Mouse (Mus musculus) midbrain, embryonic 13.5 days (tissue): ENCODE measurements at regions not wholly inside any gene's neighbourhood (a gene's known extent, or its start where the extent isn't known, plus 50 kb on each side); places are given as distances from the start of the nearest gene placed in this dataset.

Experiments
- ATAC-seq: fragments of 200-750 bp; cut with Nextera tagmentation; 2 replicates; pipeline ENCODE4 v1.8.0; 2017; ENCODE audit warnings: mild to moderate bottlenecking, moderate TSS enrichment, moderate library complexity
- H3K27ac ChIP-seq: fragments of 300-500 bp; sonication (generic); 2 replicates; pipeline ENCODE4 v1.5.1; 2015; ENCODE audit warnings: inconsistent platforms, mild to moderate bottlenecking, moderate library complexity
- H3K27me3 ChIP-seq: fragments of 300-500 bp; sonication (generic); 2 replicates; pipeline ENCODE4 v1.6.1; 2015; ENCODE audit warnings: mild to moderate bottlenecking, inconsistent platforms
- H3K36me3 ChIP-seq: fragments of 300-500 bp; sonication (generic); 2 replicates; pipeline ENCODE4 v1.6.1; 2015; ENCODE audit warnings: mild to moderate bottlenecking, inconsistent platforms
- H3K4me1 ChIP-seq: fragments of 300-500 bp; sonication (generic); replicated peaks from 2 replicates; pipeline ENCODE4 v1.6.1; 2015; ENCODE audit warnings: inconsistent platforms
- H3K4me2 ChIP-seq: fragments of 300-500 bp; sonication (generic); replicated peaks from 2 replicates; pipeline ENCODE4 v1.6.1; 2015; ENCODE audit warnings: moderate library complexity, mild to moderate bottlenecking, inconsistent platforms
- H3K4me3 ChIP-seq: fragments of 300-500 bp; sonication (generic); replicated peaks from 2 replicates; pipeline ENCODE4 v1.5.1; 2015; ENCODE audit warnings: mild to moderate bottlenecking, inconsistent platforms
- H3K9ac ChIP-seq: fragments of 300-500 bp; sonication (generic); replicated peaks from 2 replicates; pipeline ENCODE4 v1.6.1; 2015; ENCODE audit warnings: mild to moderate bottlenecking, inconsistent platforms
- H3K9me3 ChIP-seq: fragments of 300-500 bp; sonication (generic); 2 replicates; pipeline ENCODE4 v1.6.1; 2016; ENCODE audit warnings: mild to moderate bottlenecking, inconsistent platforms
- WGBS: fragments of 180-500 bp; shearing (Covaris S2); methylation state at CpG from one replicate; pipeline ENCODE4 v1.1.7; 2015; 5-methylcytosine and 5-hydroxymethylcytosine counted together

DNA sequence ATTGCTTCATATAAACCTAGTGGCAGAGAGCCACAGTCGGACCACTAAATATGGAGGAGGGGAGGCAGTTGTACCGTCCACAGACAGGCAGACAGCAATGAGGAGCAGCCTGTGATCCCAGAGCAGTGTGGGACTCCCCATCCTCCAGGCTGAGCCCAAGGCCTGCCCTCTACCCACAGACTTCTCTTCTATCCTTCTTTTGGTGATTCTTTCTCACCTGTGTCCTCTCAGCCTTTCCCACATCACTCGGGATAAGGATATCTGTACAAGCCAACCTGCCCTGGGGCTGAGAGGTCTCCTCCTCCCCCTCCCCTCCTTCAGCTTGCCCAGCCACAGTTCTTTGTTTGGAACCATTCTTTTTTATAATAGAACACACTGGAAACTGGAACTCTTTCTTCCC lies 158.8 kb upstream of the 1700066M21Rik start:
- Histone ChIP-seq H3K9me3 (no peaks in the 10 kb centered on the region), H3K9ac (no peak overlapping the region), H3K27ac (no peak overlapping the region)

DNA sequence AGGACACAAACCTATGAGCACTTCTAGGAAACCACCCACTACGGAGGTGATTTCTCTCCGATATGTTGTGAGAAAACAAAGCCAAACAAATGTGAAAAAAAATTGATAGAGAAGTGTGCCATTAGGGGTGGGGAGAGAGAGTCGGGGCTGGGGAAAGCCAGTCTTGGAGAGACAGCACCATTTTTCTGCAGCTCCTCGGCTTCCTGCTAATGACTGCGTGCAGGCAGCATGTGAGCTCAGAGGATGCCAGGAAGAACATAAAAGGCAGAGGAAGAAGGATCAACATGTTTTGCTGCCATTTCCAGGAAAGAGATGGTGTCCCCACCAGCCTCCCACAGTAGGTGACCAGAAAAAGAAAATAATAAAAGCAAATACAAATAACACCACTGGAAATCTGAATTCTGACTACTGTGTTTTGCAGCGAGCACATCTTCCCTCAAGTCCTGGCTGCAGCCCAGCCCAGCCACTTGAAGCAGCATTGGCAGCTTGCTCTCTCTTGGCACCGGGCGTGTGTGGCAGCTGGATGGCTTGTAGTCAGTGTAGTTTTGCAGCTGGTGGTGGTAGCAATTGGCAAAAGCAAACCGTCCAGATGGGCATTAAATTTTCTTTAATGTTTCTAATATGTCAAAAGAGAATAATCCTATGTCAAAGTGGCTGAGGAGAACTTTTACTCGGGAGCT lies 152.9 kb upstream of the 1700066M21Rik start:
- H3K9me3 ChIP-seq: no peaks in the 10 kb centered on the region
- no peak overlapping the region for H3K27ac ChIP-seq
- 86% methylated on average over 10 of the region's 10 CpGs for WGBS
- no peak overlapping the region for H3K4me3 ChIP-seq
- H3K4me1 ChIP-seq: no peaks in the 10 kb centered on the region
- no peak overlapping the region for H3K9ac ChIP-seq
- H3K27me3 ChIP-seq: 0 out of 2 replicates have a peak, but pooled peaks cover 5% of the 10 kb centered on the region
- ATAC-seq: no peak
- H3K4me2 ChIP-seq: no peak overlapping the region
- H3K36me3 ChIP-seq: no peaks in the 10 kb centered on the region

More for the DNA sequence above, 158.8 kb upstream of the 1700066M21Rik start:
- peak; percentile 75 for ATAC-seq
- Histone ChIP-seq H3K36me3 (no peaks in the 10 kb centered on the region), H3K27me3 (0 out of 2 replicates have a peak, but pooled peaks cover 14% of the 10 kb centered on the region), H3K4me1 (peaks cover 21% of the 10 kb centered on the region), H3K4me3 (no peak overlapping the region), H3K4me2 (no peak overlapping the region)
- WGBS: 29% methylated on average over 3 of the region's 3 CpGs

DNA sequence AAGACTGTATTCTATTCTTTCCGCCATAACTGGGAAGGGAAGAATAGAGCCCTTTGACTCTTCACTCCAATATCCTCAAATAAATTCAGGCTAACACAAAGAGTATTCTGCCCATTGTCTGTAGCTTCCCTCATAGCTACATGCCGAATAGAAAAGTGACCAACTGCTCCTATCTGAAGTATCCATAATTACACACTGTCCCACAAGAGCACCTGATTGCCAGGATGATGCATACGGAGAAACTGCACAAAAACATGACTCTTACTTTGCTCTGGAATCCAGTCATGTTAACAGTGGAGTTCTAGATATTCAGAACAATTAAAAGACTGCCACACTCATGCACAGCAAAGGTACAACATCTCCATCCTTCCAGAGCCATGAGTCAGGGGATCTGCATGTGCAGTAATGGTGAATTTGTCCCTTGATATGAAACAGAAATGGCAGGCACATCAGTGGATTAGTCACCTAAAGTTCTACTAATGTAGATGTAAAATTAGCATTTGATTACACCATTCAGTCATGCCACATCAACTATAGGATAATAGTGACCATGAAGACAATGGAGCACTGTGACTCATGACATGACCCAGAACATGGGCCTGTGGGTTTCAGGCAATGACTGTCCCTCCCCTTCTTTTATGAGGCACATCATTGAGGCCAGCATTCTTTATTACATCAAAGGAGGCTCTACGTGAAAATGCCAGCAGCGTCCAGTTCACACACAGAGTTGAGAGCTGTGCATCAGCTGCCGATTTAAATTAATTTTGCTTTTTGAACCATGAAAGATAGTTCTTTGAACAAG lies 133.6 kb upstream of the 1700066M21Rik start:
- Histone ChIP-seq H3K4me1 (peaks cover 16% of the 10 kb centered on the region), H3K9me3 (no peaks in the 10 kb centered on the region), H3K9ac (no peak overlapping the region), H3K4me2 (no peak overlapping the region), H3K27me3 (peaks cover 15% of the 10 kb centered on the region; the same call in 1 of the 2 replicates), H3K4me3 (no peak overlapping the region), H3K27ac (no peak overlapping the region), H3K36me3 (no peaks in the 10 kb centered on the region)
- ATAC-seq: peak; percentile 77
- 27% methylated on average over 6 of the region's 6 CpGs for WGBS

DNA sequence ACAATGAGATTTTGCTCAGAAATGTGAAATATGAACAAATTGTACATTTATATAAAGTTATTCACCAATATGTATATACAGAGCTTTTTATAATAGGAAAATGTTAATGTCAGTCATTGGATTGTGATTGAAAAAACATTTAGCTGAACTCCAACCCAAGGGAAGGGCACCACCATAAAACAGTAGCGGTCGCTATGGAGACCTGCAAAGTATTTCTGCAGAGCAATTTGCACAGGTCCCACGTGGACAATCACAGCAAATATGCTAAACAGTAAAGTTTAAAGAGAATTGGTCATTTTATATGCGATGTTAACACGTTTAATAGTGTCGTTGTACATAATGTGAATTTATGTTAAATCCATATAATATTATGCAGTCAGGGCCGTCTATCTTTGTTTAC lies 117.8 kb upstream of the 1700066M21Rik start:
- H3K9ac ChIP-seq: no peak overlapping the region

DNA sequence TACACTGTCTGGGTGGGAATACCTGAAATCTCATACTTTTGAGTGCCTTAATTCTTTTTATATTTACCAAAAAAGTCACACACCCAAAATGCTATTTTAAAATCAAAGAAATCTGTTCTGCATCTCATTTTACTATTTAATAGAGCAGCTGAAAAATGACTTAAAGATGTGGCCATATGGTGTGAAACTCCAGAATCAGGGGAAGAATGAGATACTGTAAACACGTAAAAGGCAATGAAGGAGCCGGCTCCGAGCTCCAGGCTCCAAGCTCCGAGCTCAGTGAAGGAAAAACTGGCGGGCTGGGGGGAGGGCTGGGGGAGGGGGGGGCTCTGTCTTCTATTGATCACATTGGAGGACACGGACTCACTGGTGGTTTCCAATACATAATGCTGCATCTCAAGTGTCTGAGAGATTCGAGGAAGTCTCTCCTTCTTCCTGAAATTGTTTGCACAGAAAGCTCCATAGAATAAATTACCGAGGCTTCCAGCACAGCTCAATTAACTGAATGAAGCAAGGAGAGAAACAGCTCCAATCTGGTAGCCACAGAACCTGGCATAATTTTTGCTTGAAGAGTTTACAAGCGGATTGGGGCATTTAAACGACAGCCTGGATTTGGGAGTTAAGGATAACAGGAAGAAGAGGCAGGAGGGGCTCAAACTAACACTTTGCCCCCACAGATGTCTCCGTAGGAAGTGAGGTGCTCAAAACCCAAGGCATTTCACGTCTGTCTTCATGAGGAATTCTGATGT lies 112.2 kb upstream of the 1700066M21Rik start:
- ATAC-seq: no peak
- Histone ChIP-seq H3K9me3 (no peaks in the 10 kb centered on the region), H3K4me1 (0 out of 2 replicates have a peak, but pooled peaks cover 2% of the 10 kb centered on the region), H3K9ac (no peak overlapping the region), H3K27me3 (peaks cover 5% of the 10 kb centered on the region; the same call in 1 of the 2 replicates), H3K4me3 (no peak overlapping the region), H3K27ac (no peak overlapping the region), H3K4me2 (no peak overlapping the region), H3K36me3 (no peaks in the 10 kb centered on the region)
- 57% methylated on average over 12 of the region's 12 CpGs for WGBS

More for the DNA sequence above, 117.8 kb upstream of the 1700066M21Rik start:
- H3K4me2 ChIP-seq: no peak overlapping the region
- H3K27me3 ChIP-seq: no peaks in the 10 kb centered on the region
- 58% methylated on average over 7 of the region's 7 CpGs for WGBS
- no peaks in the 10 kb centered on the region for H3K36me3 ChIP-seq
- no peak overlapping the region for H3K4me3 ChIP-seq
- H3K4me1 ChIP-seq: no peaks in the 10 kb centered on the region
- ATAC-seq: no peak
- H3K9me3 ChIP-seq: no peaks in the 10 kb centered on the region
- H3K27ac ChIP-seq: no peak overlapping the region

DNA sequence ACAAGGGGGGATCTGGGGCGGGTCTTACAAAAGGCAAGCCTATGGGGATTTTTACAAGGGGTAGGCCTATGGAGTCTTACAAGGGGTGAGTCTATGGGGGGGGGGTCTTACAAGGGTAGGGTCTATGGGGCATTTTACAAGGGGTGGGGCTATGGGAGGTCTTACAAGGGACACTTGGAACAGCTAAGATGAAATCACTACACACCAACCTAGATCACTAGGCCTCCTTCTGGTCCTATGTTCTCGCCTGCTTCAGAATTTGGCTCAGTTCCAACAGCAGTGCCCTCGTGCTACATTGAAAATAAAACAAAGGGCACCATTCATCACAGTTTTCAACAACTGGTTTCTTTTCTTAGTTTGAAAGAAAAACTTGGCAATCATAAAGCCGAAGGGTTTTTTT lies 110.7 kb upstream of the 1700066M21Rik start:
- Histone ChIP-seq H3K9me3 (no peaks in the 10 kb centered on the region), H3K4me3 (no peak overlapping the region), H3K4me2 (no peak overlapping the region), H3K4me1 (0 out of 2 replicates have a peak, but pooled peaks cover 2% of the 10 kb centered on the region), H3K36me3 (no peaks in the 10 kb centered on the region), H3K27me3 (peaks cover 5% of the 10 kb centered on the region; the same call in 1 of the 2 replicates), H3K9ac (no peak overlapping the region), H3K27ac (no peak overlapping the region)
- peak; percentile 76 for ATAC-seq
- 56% methylated on average over 4 of the region's 4 CpGs for WGBS

DNA sequence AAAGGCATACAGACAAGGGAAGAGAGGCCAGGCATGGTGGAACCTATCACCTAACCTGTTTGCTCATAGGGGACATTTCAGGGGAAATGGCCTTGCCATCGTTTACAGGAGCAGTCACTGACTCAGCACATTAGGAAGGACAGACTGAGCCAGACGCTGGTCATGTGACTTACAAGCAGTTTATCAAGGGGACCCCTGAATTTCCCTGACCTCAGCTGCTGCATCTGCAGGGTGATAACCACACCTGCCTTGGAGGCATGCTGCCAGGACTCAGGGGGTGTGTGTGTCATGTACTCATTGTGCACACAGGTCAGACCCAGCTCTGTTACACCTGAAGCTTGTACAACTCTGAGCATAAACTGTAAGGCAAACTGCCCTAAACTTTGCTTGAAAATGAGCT lies 109.6 kb upstream of the 1700066M21Rik start:
- Histone ChIP-seq H3K4me2 (no peak overlapping the region), H3K9ac (0 out of 2 replicates have a peak overlapping the region, but pooled peaks have one; percentile 6), H3K4me3 (no peak overlapping the region), H3K4me1 (0 out of 2 replicates have a peak, but pooled peaks cover 2% of the 10 kb centered on the region), H3K9me3 (no peaks in the 10 kb centered on the region), H3K27me3 (peaks cover 5% of the 10 kb centered on the region; the same call in 1 of the 2 replicates), H3K36me3 (no peaks in the 10 kb centered on the region), H3K27ac (no peak overlapping the region)
- 72% methylated on average over 2 of the region's 2 CpGs for WGBS
- no peak for ATAC-seq

DNA sequence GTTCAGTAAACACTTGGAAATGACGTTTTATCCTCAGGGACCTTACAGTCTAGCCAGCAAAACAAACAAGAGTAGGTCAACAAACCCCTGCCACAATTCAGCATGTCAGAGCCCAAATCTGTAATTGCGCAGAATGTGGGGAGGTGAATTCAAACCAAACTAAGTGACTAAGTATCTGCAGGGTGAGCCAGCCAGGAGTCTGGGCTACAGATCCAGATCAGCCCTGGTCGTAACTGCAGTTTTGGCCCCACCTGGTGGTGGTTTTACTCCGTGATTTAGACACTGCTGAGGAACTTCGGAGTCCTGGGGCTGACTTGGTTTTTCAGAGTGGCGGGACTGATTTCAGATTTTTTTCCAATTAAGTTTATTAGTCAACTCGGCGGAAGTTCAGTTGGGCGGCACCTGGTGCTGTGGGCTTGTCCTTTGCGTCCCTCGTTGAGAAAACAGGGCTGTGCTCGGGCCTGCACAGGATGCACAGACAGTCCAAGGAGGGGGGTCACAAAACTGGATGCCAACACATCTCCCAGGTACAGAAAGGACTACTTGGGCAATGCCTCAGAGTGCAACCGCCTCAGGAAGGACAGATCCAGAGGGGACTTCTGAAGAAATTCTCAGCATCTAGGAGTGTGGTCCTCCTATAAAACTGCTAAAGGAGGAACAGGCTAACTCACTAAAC lies 107.6 kb upstream of the 1700066M21Rik start:
- ATAC-seq: peak; percentile 71
- Histone ChIP-seq H3K36me3 (no peaks in the 10 kb centered on the region), H3K4me2 (no peak overlapping the region), H3K4me3 (no peak overlapping the region), H3K4me1 (0 out of 2 replicates have a peak, but pooled peaks cover 2% of the 10 kb centered on the region), H3K27ac (no peak overlapping the region), H3K9ac (no peak overlapping the region), H3K9me3 (no peaks in the 10 kb centered on the region), H3K27me3 (peaks cover 5% of the 10 kb centered on the region; the same call in 1 of the 2 replicates)
- WGBS: 50% methylated on average over 13 of the region's 13 CpGs

DNA sequence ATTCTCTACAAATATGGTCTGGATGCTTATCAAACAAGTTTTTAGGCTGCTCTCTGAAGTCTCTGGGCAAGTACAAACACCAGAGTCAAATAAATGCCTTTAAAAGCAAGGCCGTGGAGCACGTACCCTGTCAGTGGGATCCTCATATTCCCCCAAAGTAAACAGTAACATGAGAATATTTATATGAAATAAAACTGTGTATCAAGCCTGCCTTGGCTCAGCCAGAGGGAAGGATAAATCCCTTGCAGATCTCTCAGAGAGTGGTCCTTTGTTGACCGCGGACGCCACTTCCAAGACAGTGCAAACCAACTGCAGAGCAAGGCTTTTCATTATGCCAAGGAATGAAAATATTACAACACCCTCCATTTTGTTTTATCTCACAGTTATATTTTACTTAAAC lies 104.8 kb upstream of the 1700066M21Rik start:
- Histone ChIP-seq H3K36me3 (no peaks in the 10 kb centered on the region), H3K4me2 (no peak overlapping the region), H3K9ac (no peak overlapping the region), H3K4me1 (no peaks in the 10 kb centered on the region), H3K4me3 (no peak overlapping the region), H3K27ac (no peak overlapping the region), H3K9me3 (no peaks in the 10 kb centered on the region), H3K27me3 (peaks cover 5% of the 10 kb centered on the region; the same call in 1 of the 2 replicates)
- WGBS: 92% methylated on average over 5 of the region's 5 CpGs
- no peak for ATAC-seq

DNA sequence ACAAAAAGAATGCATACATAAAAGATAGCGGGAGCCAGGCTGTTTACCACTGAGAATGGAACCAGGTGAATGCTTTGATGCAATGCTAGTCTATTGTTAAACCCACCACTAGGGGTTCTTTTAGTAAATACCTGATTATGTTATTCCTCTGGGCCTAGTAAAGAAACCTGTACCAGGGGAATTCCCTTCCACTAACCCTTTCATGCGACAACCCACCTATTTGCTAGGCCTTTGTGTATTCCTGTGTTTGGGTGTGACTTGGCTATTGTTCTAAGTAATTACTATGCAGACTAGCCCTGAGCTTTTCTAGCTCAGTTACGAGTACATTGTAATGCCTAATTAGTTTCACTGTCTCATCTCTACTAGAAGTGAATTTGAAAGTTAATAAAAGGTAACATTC lies 95.9 kb upstream of the 1700066M21Rik start:
- 85% methylated on average over 3 of the region's 3 CpGs for WGBS
- Histone ChIP-seq H3K27me3 (no peaks in the 10 kb centered on the region), H3K27ac (no peak overlapping the region)

DNA sequence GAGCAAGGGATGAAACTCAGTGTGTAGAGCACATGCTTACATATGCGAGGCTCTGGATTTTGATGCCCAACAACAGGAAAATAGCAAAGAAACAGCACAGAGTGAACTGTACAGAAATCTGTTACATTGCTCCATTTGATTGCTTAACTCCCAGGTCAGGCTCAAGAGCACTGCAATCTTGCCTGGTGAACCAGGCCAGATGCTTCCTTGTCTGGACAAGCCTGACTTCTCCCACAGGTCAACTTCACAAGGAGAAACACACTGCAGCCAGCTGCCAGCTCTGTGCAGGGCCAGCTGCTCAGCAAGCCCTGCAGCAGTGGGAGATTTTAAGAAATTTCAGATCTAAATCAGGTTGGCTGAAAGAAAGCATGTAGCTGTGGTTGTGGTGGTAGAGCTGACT lies 81.2 kb upstream of the 1700066M21Rik start:
- WGBS: 97% methylated on average over 1 of the region's 1 CpGs
- no peaks in the 10 kb centered on the region for H3K9me3 ChIP-seq
- ATAC-seq: no peak
- no peak overlapping the region for H3K4me3 ChIP-seq
- H3K27me3 ChIP-seq: no peaks in the 10 kb centered on the region
- no peak overlapping the region for H3K9ac ChIP-seq
- no peaks in the 10 kb centered on the region for H3K36me3 ChIP-seq
- H3K4me1 ChIP-seq: no peaks in the 10 kb centered on the region
- no peak overlapping the region for H3K27ac ChIP-seq
- no peak overlapping the region for H3K4me2 ChIP-seq

More for the DNA sequence above, 95.9 kb upstream of the 1700066M21Rik start:
- no peak for ATAC-seq
- Histone ChIP-seq H3K9me3 (no peaks in the 10 kb centered on the region; the same call in 1 of the 2 replicates), H3K36me3 (no peaks in the 10 kb centered on the region), H3K9ac (no peak overlapping the region), H3K4me3 (no peak overlapping the region), H3K4me2 (no peak overlapping the region), H3K4me1 (no peaks in the 10 kb centered on the region)
